Mouse (Mus musculus) spleen, adult 2 months (tissue): ENCODE measurements around the gene Sh3bgrl2.

ENCODE experiments used
- CTCF ChIP-seq: fragments of 200-500 bp; IDR thresholded peaks from 2 replicates; pipeline ENCODE4 v1.5.1; 2011; ENCODE audit warnings: mild to moderate bottlenecking, inconsistent platforms; ENCODE audit not compliant: insufficient read depth, insufficient read length, insufficient replicate concordance; ENCODE audit errors: extremely low read depth
- POLR2A ChIP-seq: fragments of 200-500 bp; IDR thresholded peaks from 2 replicates; pipeline ENCODE4 v1.6.1; 2011; ENCODE audit warnings: low read depth, low read length, inconsistent platforms

GRCm38 (mm10) chr9:83556780-83557771, 8.9 kb downstream of the Sh3bgrl2 start:
- TF ChIP-seq CTCF, result no peak
- no peak for TF ChIP-seq POLR2A
